Mouse (Mus musculus): ENCODE results near the gene Tbl1xr1. TPM values are rescaled to one million over a fixed set of nuclear protein-coding genes. Genes with fewer than 3 reads are reported as not detected.

The Tbl1xr1 gene
- 35.3 and 44.9 TPM in 2 replicates for total RNA-seq (2014; rRNA removed)
- polyA plus RNA-seq (2015; fragmentation: Nextera tagmentation; extraction: Ambion mirVana): 5.2 and 7.5 TPM in 2 replicates

DNA sequence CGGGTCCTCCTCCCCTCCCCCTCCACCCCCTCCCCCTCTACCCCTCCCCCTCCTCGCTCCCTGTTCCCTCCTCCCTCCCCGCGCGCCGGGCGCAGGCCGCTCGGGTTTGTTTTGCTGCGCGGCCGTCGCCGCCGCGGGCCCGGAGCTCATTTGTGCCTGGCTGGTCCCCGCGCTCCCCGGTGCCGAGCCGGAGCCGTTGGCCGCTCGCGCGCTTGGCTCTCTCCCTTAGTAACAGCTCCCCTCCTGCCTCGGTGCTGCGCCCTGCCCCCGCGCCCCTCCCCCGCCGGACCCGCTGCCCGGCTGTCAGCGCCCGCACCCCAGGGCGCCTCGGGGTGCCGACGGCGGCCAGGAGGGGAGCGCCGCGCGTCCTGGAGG, at the start of gene Tbl1xr1:
Gene Tbl1xr1, plus strand, starts transcription at position 92 of the 375 bp plus-strand sequence.
- no peak for TF ChIP-seq CTCF (IDR thresholded peaks at IDR 0.05; ENCODE audit: low read depth)
- WGBS: under 1% methylated on average over 35 of the region's 46 CpGs
- Histone ChIP-seq H3K4me1 (ENCODE audit: insufficient read depth) (peaks cover 16% of the 10 kb centered on the region), H3K9me3 (ENCODE audit: low read length) (no peaks in the 10 kb centered on the region), H3K4me3 (ENCODE audit: low read depth, low read length) (peak within 1 kb of the TSS; percentile 94), H3K9ac (peak within 1 kb of the TSS; percentile 88), H3K27ac (ENCODE audit: low read depth, low read length) (peak within 1 kb of the TSS; percentile 99), H3K36me3 (ENCODE audit: insufficient read depth) (no peaks in the 10 kb centered on the region), H3K4me2 (ENCODE audit: low read depth) (peak within 1 kb of the TSS; percentile 74), H3K27me3 (ENCODE audit: insufficient read depth, low read length) (no peaks in the 10 kb centered on the region)
- ATAC-seq (peak; percentile 85), DNase-seq (peak; percentile 93)

DNA sequence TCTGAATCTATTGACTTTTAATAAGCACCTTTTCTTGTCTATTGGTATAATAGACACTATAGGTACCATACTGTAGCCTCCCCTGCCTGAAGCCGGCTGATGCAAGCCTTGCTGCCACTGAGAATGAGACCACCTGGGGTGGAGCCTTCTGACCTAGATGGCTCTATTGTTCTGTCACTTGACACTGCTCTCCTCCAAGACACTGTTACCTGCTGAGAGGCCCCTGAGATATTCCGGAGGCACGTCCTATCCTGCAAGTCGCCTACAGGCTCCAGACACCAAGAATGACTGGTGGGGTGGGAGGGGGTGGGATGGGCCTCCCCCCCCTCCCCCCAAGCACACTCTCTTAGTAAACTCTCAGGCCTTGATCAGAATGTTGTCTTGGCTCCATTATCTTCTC, 38.4 kb upstream of the Tbl1xr1 start:
- DNase-seq (no peak), ATAC-seq (no peak)
- WGBS: 27% methylated on average over 4 of the region's 4 CpGs
- Histone ChIP-seq H3K27me3 (ENCODE audit: insufficient read depth, low read length) (no peaks in the 10 kb centered on the region), H3K9ac (no peak overlapping the region), H3K4me3 (ENCODE audit: low read depth, low read length) (no peak overlapping the region), H3K4me1 (ENCODE audit: insufficient read depth) (no peaks in the 10 kb centered on the region), H3K36me3 (ENCODE audit: insufficient read depth) (no peaks in the 10 kb centered on the region), H3K27ac (ENCODE audit: low read depth, low read length) (no peak overlapping the region), H3K9me3 (ENCODE audit: low read length) (no peaks in the 10 kb centered on the region), H3K4me2 (ENCODE audit: low read depth) (no peak overlapping the region)
- no peak for TF ChIP-seq CTCF (IDR thresholded peaks at IDR 0.05; ENCODE audit: low read depth)

DNA sequence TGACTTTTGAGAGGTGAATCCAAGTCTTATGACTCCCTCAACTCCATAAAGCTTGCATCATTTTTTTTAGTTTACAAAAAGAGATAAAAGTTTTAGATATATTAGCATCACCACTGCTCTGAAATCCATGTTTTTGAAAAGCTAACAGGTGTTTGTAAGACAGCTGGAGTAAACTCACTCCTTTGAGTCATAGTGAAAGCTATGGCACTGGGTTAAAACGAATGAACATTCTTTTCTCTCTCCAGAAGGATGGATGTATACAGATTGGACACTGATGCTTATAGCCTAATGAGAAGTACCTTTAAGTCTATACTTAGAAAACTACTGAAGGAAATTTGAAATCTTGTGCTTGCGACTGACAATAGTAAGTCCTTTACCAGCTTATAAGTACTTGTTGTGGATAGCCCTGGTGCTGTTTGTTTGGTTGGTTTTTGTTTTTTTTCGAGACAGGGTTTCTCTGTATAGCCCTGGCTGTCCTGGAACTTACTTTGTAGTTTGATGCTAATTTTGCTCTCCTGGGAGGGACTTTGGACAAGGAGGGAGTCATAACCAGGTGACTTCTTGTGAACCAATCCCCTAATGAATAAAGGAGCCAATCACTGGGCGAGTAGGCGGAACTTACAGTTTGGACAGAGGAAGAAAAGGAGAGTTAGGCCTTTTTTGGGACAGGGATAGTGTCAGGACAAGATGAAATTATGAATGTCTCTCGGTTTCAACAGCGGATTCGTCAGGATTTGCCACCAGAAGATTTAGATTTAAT, 37.2 kb upstream of the Tbl1xr1 start:
- H3K9ac ChIP-seq: no peak overlapping the region
- no peak overlapping the region for H3K4me2 ChIP-seq (ENCODE audit: low read depth)
- no peak overlapping the region for H3K4me3 ChIP-seq (ENCODE audit: low read depth, low read length)
- no peak for TF ChIP-seq CTCF (IDR thresholded peaks at IDR 0.05; ENCODE audit: low read depth)
- ATAC-seq (no peak), DNase-seq (no peak)
- 90% methylated on average over 8 of the region's 8 CpGs for WGBS
- no peaks in the 10 kb centered on the region for H3K9me3 ChIP-seq (ENCODE audit: low read length)
- H3K4me1 ChIP-seq (ENCODE audit: insufficient read depth): no peaks in the 10 kb centered on the region
- no peaks in the 10 kb centered on the region for H3K27me3 ChIP-seq (ENCODE audit: insufficient read depth, low read length)
- H3K27ac ChIP-seq (ENCODE audit: low read depth, low read length): no peak overlapping the region
- no peaks in the 10 kb centered on the region for H3K36me3 ChIP-seq (ENCODE audit: insufficient read depth)

DNA sequence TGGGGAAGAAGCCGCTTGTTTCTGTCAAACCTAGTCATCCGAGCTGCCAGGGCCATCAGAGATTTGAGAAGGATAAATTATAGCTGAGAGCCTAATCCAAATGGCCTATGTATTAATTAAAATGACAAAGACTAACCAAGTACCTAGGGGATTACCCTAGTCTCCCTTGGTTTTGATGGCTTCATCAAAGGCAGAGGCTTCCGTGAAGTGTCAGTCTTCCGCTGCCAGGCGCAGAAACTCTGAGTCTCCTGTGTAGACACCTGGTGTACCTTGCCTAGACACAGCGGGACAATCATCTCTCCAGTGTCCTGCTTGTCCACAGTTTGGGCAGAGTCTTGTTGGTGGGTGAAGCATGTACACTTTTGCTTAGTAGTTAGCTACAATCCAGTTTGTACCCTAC, 35.8 kb upstream of the Tbl1xr1 start:
- no peak for DNase-seq
- H3K36me3 ChIP-seq (ENCODE audit: insufficient read depth): no peaks in the 10 kb centered on the region
- H3K4me2 ChIP-seq (ENCODE audit: low read depth): no peak overlapping the region
- no peak overlapping the region for H3K4me3 ChIP-seq (ENCODE audit: low read depth, low read length)
- H3K4me1 ChIP-seq (ENCODE audit: insufficient read depth): no peaks in the 10 kb centered on the region
- H3K27me3 ChIP-seq (ENCODE audit: insufficient read depth, low read length): no peaks in the 10 kb centered on the region
- no peak for TF ChIP-seq CTCF (IDR thresholded peaks at IDR 0.05; ENCODE audit: low read depth)
- no peak overlapping the region for H3K9ac ChIP-seq
- H3K9me3 ChIP-seq (ENCODE audit: low read length): no peaks in the 10 kb centered on the region
- no peak for ATAC-seq
- no peak overlapping the region for H3K27ac ChIP-seq (ENCODE audit: low read depth, low read length)
- 78% methylated on average over 6 of the region's 6 CpGs for WGBS

DNA sequence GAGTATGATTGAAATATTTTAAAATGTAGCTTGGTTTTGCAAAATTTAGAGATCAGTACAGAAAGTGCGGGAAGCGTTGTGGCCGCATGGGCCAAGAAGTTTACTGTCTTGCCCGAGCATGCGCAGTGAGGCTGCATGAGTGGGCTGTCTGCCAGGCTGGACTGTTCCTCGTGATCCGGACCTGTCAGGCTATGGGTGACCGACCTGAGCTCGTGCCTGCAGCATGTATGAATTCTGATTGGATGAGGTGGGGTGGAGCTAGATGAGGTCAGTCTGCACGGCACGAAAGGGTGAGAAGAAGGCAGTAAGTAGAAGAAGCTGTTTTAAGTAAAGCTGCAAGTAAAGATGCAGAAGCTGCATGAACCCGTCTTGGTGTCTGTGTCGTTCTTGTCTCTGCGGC, 29.2 kb upstream of the Tbl1xr1 start:
- no peaks in the 10 kb centered on the region for H3K9me3 ChIP-seq (ENCODE audit: low read length)
- no peak for DNase-seq
- H3K4me2 ChIP-seq (ENCODE audit: low read depth): no peak overlapping the region
- H3K4me1 ChIP-seq (ENCODE audit: insufficient read depth): no peaks in the 10 kb centered on the region
- H3K9ac ChIP-seq: no peak overlapping the region
- no peak overlapping the region for H3K27ac ChIP-seq (ENCODE audit: low read depth, low read length)
- H3K36me3 ChIP-seq (ENCODE audit: insufficient read depth): no peaks in the 10 kb centered on the region
- no peak overlapping the region for H3K4me3 ChIP-seq (ENCODE audit: low read depth, low read length)
- no peak for TF ChIP-seq CTCF (IDR thresholded peaks at IDR 0.05; ENCODE audit: low read depth)
- H3K27me3 ChIP-seq (ENCODE audit: insufficient read depth, low read length): no peaks in the 10 kb centered on the region
- no peak for ATAC-seq
- 90% methylated on average over 14 of the region's 14 CpGs for WGBS

DNA sequence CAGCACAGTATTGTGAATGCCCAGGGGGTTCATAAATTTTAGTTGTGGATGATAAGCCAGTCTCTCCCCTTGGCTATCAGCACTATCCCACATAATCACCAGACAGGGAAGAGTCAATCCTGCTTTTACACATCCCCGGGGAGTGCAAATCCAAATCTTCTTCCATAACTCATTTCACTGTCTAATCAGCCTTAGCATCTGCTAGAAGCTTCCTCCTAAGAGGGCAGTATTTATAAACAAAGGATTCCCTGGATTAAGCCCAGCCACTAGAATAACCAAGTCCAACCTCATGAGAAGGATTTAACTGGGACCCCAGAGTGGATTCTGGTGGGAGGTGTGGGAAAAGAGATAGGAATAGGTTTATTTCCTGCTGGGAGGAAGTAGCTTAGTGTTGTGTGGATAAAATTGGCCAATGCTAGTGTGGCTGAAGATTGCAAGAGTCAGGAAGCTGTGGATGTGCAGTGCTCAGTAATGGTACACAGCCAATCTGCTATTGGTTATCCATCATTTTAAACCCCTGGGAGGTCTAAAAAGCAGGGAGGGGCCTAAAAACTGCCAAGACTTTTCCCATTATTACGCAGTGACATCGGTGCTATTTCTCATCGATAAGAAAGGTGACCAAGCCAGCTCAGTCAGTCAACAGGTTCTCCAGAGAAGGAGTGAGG, 19.7 kb upstream of the Tbl1xr1 start:
- H3K9me3 ChIP-seq (ENCODE audit: low read length): no peaks in the 10 kb centered on the region
- H3K4me2 ChIP-seq (ENCODE audit: low read depth): no peak overlapping the region
- H3K36me3 ChIP-seq (ENCODE audit: insufficient read depth): no peaks in the 10 kb centered on the region
- DNase-seq (no peak), ATAC-seq (no peak)
- no peak for TF ChIP-seq CTCF (IDR thresholded peaks at IDR 0.05; ENCODE audit: low read depth)
- WGBS: 85% methylated on average over 4 of the region's 4 CpGs
- H3K27ac ChIP-seq (ENCODE audit: low read depth, low read length): no peak overlapping the region
- H3K4me3 ChIP-seq (ENCODE audit: low read depth, low read length): no peak overlapping the region
- H3K4me1 ChIP-seq (ENCODE audit: insufficient read depth): no peaks in the 10 kb centered on the region
- no peaks in the 10 kb centered on the region for H3K27me3 ChIP-seq (ENCODE audit: insufficient read depth, low read length)
- H3K9ac ChIP-seq: no peak overlapping the region

DNA sequence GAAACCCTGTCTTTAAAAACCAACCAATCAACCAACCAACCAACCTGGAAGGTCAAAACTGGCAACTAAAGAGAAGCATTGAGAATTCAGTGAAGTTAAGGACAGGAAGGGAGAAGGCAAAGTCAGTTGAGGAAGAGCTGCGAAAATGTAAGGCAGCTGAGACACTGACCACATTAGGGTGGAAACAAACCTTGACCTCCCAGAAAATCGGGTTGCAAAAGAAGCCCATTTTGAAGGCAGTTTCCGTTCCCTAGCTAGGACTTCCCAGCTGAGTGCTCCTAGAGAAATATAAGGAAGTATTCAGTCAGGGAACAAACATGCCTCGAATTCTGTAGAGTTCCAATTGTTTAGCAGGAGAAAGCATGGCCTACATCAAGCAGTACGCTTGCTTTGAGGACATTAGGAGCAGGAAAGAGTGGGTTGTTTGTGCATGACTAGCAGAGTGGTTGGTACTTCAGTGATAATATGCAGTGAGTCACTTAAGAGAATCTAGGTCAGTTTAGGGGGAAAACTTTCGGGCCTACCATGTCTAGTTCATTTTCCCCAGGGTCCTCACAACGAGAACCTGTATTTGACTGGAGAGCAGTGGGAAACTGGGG, 18.1 kb upstream of the Tbl1xr1 start:
- Histone ChIP-seq H3K27me3 (ENCODE audit: insufficient read depth, low read length) (no peaks in the 10 kb centered on the region), H3K9ac (no peak overlapping the region), H3K4me1 (ENCODE audit: insufficient read depth) (no peaks in the 10 kb centered on the region), H3K4me3 (ENCODE audit: low read depth, low read length) (no peak overlapping the region), H3K27ac (ENCODE audit: low read depth, low read length) (no peak overlapping the region), H3K36me3 (ENCODE audit: insufficient read depth) (no peaks in the 10 kb centered on the region), H3K4me2 (ENCODE audit: low read depth) (no peak overlapping the region), H3K9me3 (ENCODE audit: low read length) (no peaks in the 10 kb centered on the region)
- ATAC-seq (no peak), DNase-seq (no peak)
- WGBS: 81% methylated on average over 7 of the region's 7 CpGs
- no peak for TF ChIP-seq CTCF (IDR thresholded peaks at IDR 0.05; ENCODE audit: low read depth)

Measured in forebrain, postnatal 0 days (tissue).